Comparison of ENCODE assay signal across 16 mouse cellular contexts in the genomic region with DNA sequence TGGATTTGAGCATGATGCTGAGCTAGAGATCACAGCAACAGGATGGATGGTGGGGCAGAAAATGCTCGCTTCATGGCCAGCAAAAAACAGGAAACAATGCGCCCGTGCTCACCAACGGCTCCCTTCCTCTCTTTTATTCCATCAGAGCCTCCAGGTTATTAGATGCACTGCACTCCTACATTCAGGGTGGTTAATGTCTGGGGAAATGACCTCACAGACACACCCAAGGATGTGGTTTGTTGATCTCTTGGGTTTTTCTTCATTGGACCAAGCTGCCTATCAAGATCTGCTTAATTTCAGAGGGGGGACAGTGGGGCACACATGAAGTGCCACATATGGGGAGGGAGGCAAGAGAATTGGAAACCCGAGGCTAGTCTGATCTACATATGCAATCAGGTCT. TPM values are rescaled to one million over a fixed set of nuclear protein-coding genes. Genes with fewer than 3 reads are reported as not detected.
DNase-seq lines count a peak whose midpoint lies in the region; ATAC-seq lines count a peak whose summit lies in the region.
"Had no signal": no experiment of that assay in that cellular context is flagged by ENCODE, and none has a peak within 500 bp of the region (broad histone marks: within the 10 kb centered on the region; RNA-seq: fewer than 3 reads in every experiment).

No protein-coding gene starts in this region.

- H3K9ac ChIP-seq in liver, embryonic 16.5 days (ENCODE audit: low read depth, low read length), result no peak overlapping the region
- H3K9ac ChIP-seq: neural tube, embryonic 15.5 days; stomach, embryonic 15.5 days had no signal

- H3K4me2 ChIP-seq in liver, embryonic 16.5 days (ENCODE audit: low read depth, low read length), result peak overlapping the region; percentile 51; the same call in 1 of the 2 replicates
- H3K4me2 ChIP-seq: neural tube, embryonic 15.5 days had no signal

- no peaks in the 10 kb centered on the region for H3K36me3 ChIP-seq in liver, embryonic 16.5 days (ENCODE audit: control insufficient read depth, insufficient read depth)
- H3K36me3 ChIP-seq: neural tube, embryonic 15.5 days; stomach, embryonic 15.5 days had no signal

- peaks cover 3% of the 10 kb centered on the region; the same call in 1 of the 2 replicates for H3K9me3 ChIP-seq in liver, embryonic 16.5 days (replicated peaks; ENCODE audit: control insufficient read depth, low read length)
- H3K9me3 ChIP-seq: neural tube, embryonic 15.5 days had no signal

- peak overlapping the region; percentile 70 for H3K27ac ChIP-seq in liver, embryonic 16.5 days (ENCODE audit: low read length)
- H3K27ac ChIP-seq: heart, adult 2 months; layer of hippocampus, adult 2 months; neural tube, embryonic 15.5 days; stomach, embryonic 15.5 days had no signal

- H3K27me3 ChIP-seq in liver, embryonic 16.5 days (ENCODE audit: control insufficient read depth, insufficient read depth, low read depth, low read length), result no peaks in the 10 kb centered on the region
- H3K27me3 ChIP-seq: neural tube, embryonic 15.5 days; stomach, embryonic 15.5 days had no signal

- H3K4me3 ChIP-seq in liver, embryonic 16.5 days (ENCODE audit: low read depth, low read length), result peak overlapping the region; percentile 26; the same call in 1 of the 2 replicates
- H3K4me3 ChIP-seq: heart, adult 2 months; layer of hippocampus, adult 2 months; neural tube, embryonic 15.5 days; stomach, embryonic 15.5 days had no signal

- H3K4me1 ChIP-seq in liver, embryonic 16.5 days (ENCODE audit: control insufficient read depth, low read depth, low read length), result peaks cover 16% of the 10 kb centered on the region
- H3K4me1 ChIP-seq: neural tube, embryonic 15.5 days; stomach, embryonic 15.5 days had no signal

- 14% methylated on average over 5 of the region's 5 CpGs for WGBS in liver, embryonic 16.5 days (ENCODE audit: insufficient replicate concordance)

- ATAC-seq in CD4-positive, CD25-positive, alpha-beta regulatory T cell, adult 4 months, result peak; percentile 75
- peak; percentile 86 to 88 for ATAC-seq in hematopoietic stem cell, adult 5-6 weeks (replicated peaks in 1 of 2; ENCODE audit: insufficient read depth in 1 of 2, low FRiP score in 2 of 2, low TSS enrichment in 1 of 2, low read depth in 1 of 2, poor library complexity in 2 of 2, severe bottlenecking in 2 of 2)
- ATAC-seq in liver, embryonic 16.5 days (ENCODE audit: low read depth), result no peak
- ATAC-seq: lung, postnatal 0 days; midbrain, embryonic 16.5 days had no signal

- peak; percentile 96 for DNase-seq in 416B (ENCODE audit: low read depth)
- no peak for DNase-seq in left cerebral cortex, adult 11 months (ENCODE audit: low spot score)
- DNase-seq in right cerebral cortex, postnatal 14 days, result no peak
- DNase-seq in layer of hippocampus, adult 9-10 months (ENCODE audit: low spot score), result no peak
- no peak for DNase-seq in layer of hippocampus, postnatal 10 days (ENCODE audit: low spot score in 2 of 2)
- DNase-seq: cerebellum, adult 8-10 months; left cerebral cortex, postnatal 4 days had no signal

RNA-seq across cellular contexts. Expression of gene Mgme1, which starts 39.3 kb away (rescaled TPM):
- 10 to 100 TPM in 1 of 2 experiments, 1 to 10 TPM in 1; 7.7 to 13.6 TPM for polyA plus RNA-seq in CD4-positive, CD25-positive, alpha-beta regulatory T cell, adult 4 months (2017; shearing (Covaris generic))
- 31.5 and 32.1 TPM in 2 replicates for total RNA-seq in hematopoietic stem cell, adult 5-6 weeks (2017)
- 8.1 and 9.9 TPM in 2 replicates for polyA plus RNA-seq in liver, embryonic 16.5 days (2015; fragmentation: Nextera tagmentation; extraction: Ambion mirVana)
- 1 to 10 TPM; 2.9 to 3.2 TPM for total RNA-seq in layer of hippocampus, postnatal 10 days (2021)

RNA-seq across cellular contexts. Expression of gene Snx5, which starts 39.6 kb away (rescaled TPM):
- polyA plus RNA-seq in CD4-positive, CD25-positive, alpha-beta regulatory T cell, adult 4 months (2017; shearing (Covaris generic)), result 10 to 100 TPM; 57.7 to 79.5 TPM
- 265 and 321 TPM in 2 replicates for total RNA-seq in hematopoietic stem cell, adult 5-6 weeks (2017)
- polyA plus RNA-seq in liver, embryonic 16.5 days (2015; fragmentation: Nextera tagmentation; extraction: Ambion mirVana), result 56.5 and 60.5 TPM in 2 replicates
- total RNA-seq in layer of hippocampus, postnatal 10 days (2021), result 10 to 100 TPM; 67.9 to 68.7 TPM
